Mouse (Mus musculus): ENCODE measurements around the gene Slc25a12.

Gene Slc25a12

GRCm38 (mm10) chr2:71350181-71350580 lies 17.4 kb downstream of the Slc25a12 start:
- no peak for DNase-seq (ENCODE audit: low read depth in 1 of 2, low spot score in 2 of 2)

- no peak for DNase-seq (ENCODE audit: low read depth in 1 of 2, low spot score in 2 of 2)
Measured at GRCm38 (mm10) chr2:71349511-71349910, 18.0 kb downstream of the Slc25a12 start.

- no peak for DNase-seq (ENCODE audit: low read depth in 1 of 2, low spot score in 2 of 2)
Measured at GRCm38 (mm10) chr2:71347732-71348490, 19.6 kb downstream of the Slc25a12 start.

- DNase-seq (ENCODE audit: low read depth in 1 of 2, low spot score in 2 of 2) = no peak
Measured at GRCm38 (mm10) chr2:71347160-71347559, 20.4 kb downstream of the Slc25a12 start.

- peak in 1 of 2 experiments; percentile 51 for DNase-seq (ENCODE audit: low read depth in 1 of 2, low spot score in 2 of 2)
Measured at GRCm38 (mm10) chr2:71343884-71344640, 23.5 kb downstream of the Slc25a12 start.

GRCm38 (mm10) chr2:71340126-71340525 lies 27.4 kb downstream of the Slc25a12 start:
- no peak for DNase-seq (ENCODE audit: low read depth in 1 of 2, low spot score in 2 of 2)

- peak; percentile 59 to 70 for DNase-seq (ENCODE audit: low read depth in 1 of 2, low spot score in 2 of 2)
Measured at GRCm38 (mm10) chr2:71338145-71338796, 29.3 kb downstream of the Slc25a12 start.

- no peak for DNase-seq (ENCODE audit: low read depth in 1 of 2, low spot score in 2 of 2)
Measured at GRCm38 (mm10) chr2:71336631-71337030, 30.9 kb downstream of the Slc25a12 start.

- DNase-seq (ENCODE audit: low read depth in 1 of 2, low spot score in 2 of 2) = no peak
Measured at GRCm38 (mm10) chr2:71336209-71336608, 31.3 kb downstream of the Slc25a12 start.

- no peak for DNase-seq (ENCODE audit: low read depth in 1 of 2, low spot score in 2 of 2)
Measured at GRCm38 (mm10) chr2:71333986-71334822, 33.3 kb downstream of the Slc25a12 start.

- DNase-seq (ENCODE audit: low read depth in 1 of 2, low spot score in 2 of 2) = no peak
Measured at GRCm38 (mm10) chr2:71329761-71330160, 37.8 kb downstream of the Slc25a12 start.

- no peak for DNase-seq (ENCODE audit: low read depth in 1 of 2, low spot score in 2 of 2)
Measured at GRCm38 (mm10) chr2:71328391-71329160, 39.0 kb downstream of the Slc25a12 start.

GRCm38 (mm10) chr2:71327715-71328114 lies 39.8 kb downstream of the Slc25a12 start:
- DNase-seq (ENCODE audit: low read depth in 1 of 2, low spot score in 2 of 2) = no peak

- DNase-seq (ENCODE audit: low read depth in 1 of 2, low spot score in 2 of 2) = peak in 1 of 2 experiments; percentile 30
Measured at GRCm38 (mm10) chr2:71326766-71327464, 40.6 kb downstream of the Slc25a12 start.

- no peak for DNase-seq (ENCODE audit: low read depth in 1 of 2, low spot score in 2 of 2)
Measured at GRCm38 (mm10) chr2:71323886-71324285, 43.7 kb downstream of the Slc25a12 start.

GRCm38 (mm10) chr2:71321486-71321885 lies 46.1 kb downstream of the Slc25a12 start:
- no peak for DNase-seq (ENCODE audit: low read depth in 1 of 2, low spot score in 2 of 2)

- no peak for DNase-seq (ENCODE audit: low read depth in 1 of 2, low spot score in 2 of 2)
Measured at GRCm38 (mm10) chr2:71316116-71316789, 51.3 kb downstream of the Slc25a12 start.

- no peak for DNase-seq (ENCODE audit: low read depth in 1 of 2, low spot score in 2 of 2)
Measured at GRCm38 (mm10) chr2:71315022-71315421, 52.5 kb downstream of the Slc25a12 start.

GRCm38 (mm10) chr2:71314080-71314479 lies 53.5 kb downstream of the Slc25a12 start:
- no peak for DNase-seq (ENCODE audit: low read depth in 1 of 2, low spot score in 2 of 2)
